Mouse (Mus musculus) lung, embryonic 15.5 days (tissue): Measurements from ENCODE around the gene Mnx1. TPM values are rescaled to one million over a fixed set of nuclear protein-coding genes. Genes with fewer than 3 reads are reported as not detected.

Source experiments
- ATAC-seq: fragments of 200-750 bp; cut with Nextera tagmentation; 2 replicates; pipeline ENCODE4 v1.8.0; 2017; ENCODE audit warnings: moderate number of reproducible peaks, borderline replicate concordance; ENCODE audit not compliant: low FRiP score, low TSS enrichment; ENCODE audit errors: extremely low read depth
- H3K27ac ChIP-seq: fragments of 300-500 bp; sonication (generic); 2 replicates; pipeline ENCODE4 v1.5.1; 2015; ENCODE audit warnings: moderate library complexity, mild to moderate bottlenecking, inconsistent platforms
- H3K27me3 ChIP-seq: fragments of 300-500 bp; sonication (generic); 2 replicates; pipeline ENCODE4 v1.6.1; 2015; ENCODE audit warnings: inconsistent platforms
- H3K36me3 ChIP-seq: fragments of 300-500 bp; sonication (generic); 2 replicates; pipeline ENCODE4 v1.6.1; 2015; ENCODE audit warnings: inconsistent platforms
- H3K4me1 ChIP-seq: fragments of 300-500 bp; sonication (generic); 2 replicates; pipeline ENCODE4 v1.6.1; 2015; ENCODE audit warnings: inconsistent platforms
- H3K4me2 ChIP-seq: fragments of 300-500 bp; sonication (generic); 2 replicates; pipeline ENCODE4 v1.6.1; 2015; ENCODE audit warnings: inconsistent platforms, mild to moderate bottlenecking, moderate library complexity
- H3K4me3 ChIP-seq: fragments of 300-500 bp; sonication (generic); 2 replicates; pipeline ENCODE4 v1.5.1; 2015; ENCODE audit warnings: mild to moderate bottlenecking, inconsistent platforms
- H3K9ac ChIP-seq: fragments of 300-500 bp; sonication (generic); 2 replicates; pipeline ENCODE4 v1.6.1; 2015; ENCODE audit warnings: inconsistent platforms
- H3K9me3 ChIP-seq: fragments of 300-500 bp; sonication (generic); 2 replicates; pipeline ENCODE4 v1.6.1; 2016; ENCODE audit warnings: inconsistent platforms
- WGBS: fragments of 180-500 bp; shearing (Covaris S2); methylation state at CpG from one replicate; pipeline ENCODE4 v1.1.7; 2015; 5-methylcytosine and 5-hydroxymethylcytosine counted together
- polyA plus RNA-seq: library from polyadenylated mRNA; unstranded; fragments of >200 nt; fragmentation: Nextera tagmentation; extraction: Ambion mirVana; gene quantifications from 2 replicates; pipeline ENCODE4 v1.2.1, GENCODE M21; 2015

Gene Mnx1
- 0.08 TPM in 1 of 2 replicates, not detected in the other for polyA plus RNA-seq

GRCm38 (mm10) chr5:29478208-29479197 lies at the start of gene Mnx1:
Mnx1 (minus strand) TSS chr5:29478470.
- Histone ChIP-seq H3K9me3 (no peaks in the 10 kb centered on the region), H3K4me2 (peak within 1 kb of the TSS; percentile 57), H3K27me3 (peaks cover 100% of the 10 kb centered on the region), H3K36me3 (no peaks in the 10 kb centered on the region), H3K27ac (no peak within 1 kb of the TSS), H3K4me1 (peaks cover 19% of the 10 kb centered on the region), H3K9ac (no peak within 1 kb of the TSS), H3K4me3 (peak within 1 kb of the TSS; percentile 35)
- under 1% methylated on average over 65 of the region's 65 CpGs for WGBS
- ATAC-seq = peak; percentile 49; the same call in 1 of the 2 replicates

DNA sequence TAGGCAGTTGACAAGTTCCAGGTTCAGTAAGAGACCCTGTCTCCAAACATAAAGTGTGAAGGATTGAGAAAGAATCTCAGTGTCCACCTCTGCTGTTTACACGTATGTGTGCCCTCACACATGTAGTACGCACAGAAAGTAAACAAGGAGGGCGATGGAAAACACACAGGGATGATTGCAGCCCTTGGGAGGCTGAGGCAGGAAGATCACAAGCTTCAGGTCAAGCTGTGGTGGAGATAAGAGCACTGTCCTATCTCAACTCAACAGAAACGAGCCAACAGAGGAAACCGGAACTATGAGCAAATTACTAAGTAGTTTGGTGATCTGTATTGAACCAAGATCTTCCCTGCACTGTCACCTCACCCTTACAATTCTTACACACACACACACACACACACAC lies 38.2 kb upstream of the Mnx1 start:
- Histone ChIP-seq H3K27me3 (no peaks in the 10 kb centered on the region), H3K9me3 (no peaks in the 10 kb centered on the region), H3K27ac (no peak overlapping the region), H3K4me2 (no peak overlapping the region), H3K4me1 (no peaks in the 10 kb centered on the region), H3K4me3 (no peak overlapping the region), H3K36me3 (no peaks in the 10 kb centered on the region), H3K9ac (no peak overlapping the region)
- 69% methylated on average over 5 of the region's 5 CpGs for WGBS
- no peak for ATAC-seq

GRCm38 (mm10) chr5:29515888-29516287 lies 37.6 kb upstream of the Mnx1 start:
- Histone ChIP-seq H3K36me3 (no peaks in the 10 kb centered on the region), H3K4me3 (no peak overlapping the region), H3K4me1 (no peaks in the 10 kb centered on the region), H3K9me3 (no peaks in the 10 kb centered on the region), H3K27ac (no peak overlapping the region), H3K27me3 (no peaks in the 10 kb centered on the region), H3K9ac (no peak overlapping the region), H3K4me2 (no peak overlapping the region)
- 76% methylated on average over 3 of the region's 3 CpGs for WGBS
- no peak for ATAC-seq

GRCm38 (mm10) chr5:29507013-29507412 lies 28.7 kb upstream of the Mnx1 start:
- H3K27me3 ChIP-seq = no peaks in the 10 kb centered on the region
- no peak overlapping the region for H3K4me3 ChIP-seq
- no peak overlapping the region for H3K4me2 ChIP-seq
- no peaks in the 10 kb centered on the region for H3K36me3 ChIP-seq
- H3K4me1 ChIP-seq = no peaks in the 10 kb centered on the region
- H3K27ac ChIP-seq = no peak overlapping the region
- no peaks in the 10 kb centered on the region for H3K9me3 ChIP-seq
- H3K9ac ChIP-seq = no peak overlapping the region
- no peak; the same call in 1 of the 2 replicates for ATAC-seq
- 52% methylated on average over 3 of the region's 3 CpGs for WGBS

DNA sequence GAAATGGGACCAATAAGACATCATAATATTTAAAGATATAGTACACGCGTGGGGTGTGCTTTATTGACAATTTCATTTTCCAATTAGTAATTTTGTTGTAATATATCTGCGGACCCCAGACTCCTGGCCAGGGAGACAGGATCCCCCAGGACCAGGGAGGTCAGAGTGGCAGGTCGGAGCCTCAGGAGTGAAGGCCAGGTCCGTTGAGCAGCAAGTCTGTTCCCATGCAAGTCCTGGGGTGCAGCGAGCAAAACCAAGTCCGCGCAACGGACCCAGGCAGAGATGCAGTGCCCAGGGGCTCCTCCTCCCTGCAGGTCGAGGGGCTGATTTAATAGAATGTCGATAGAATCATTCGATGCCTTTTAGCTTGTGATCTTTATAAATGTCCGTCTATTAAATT lies 9.1 kb upstream of the Mnx1 start:
- Histone ChIP-seq H3K4me3 (no peak overlapping the region), H3K27ac (no peak overlapping the region), H3K27me3 (peaks cover 85% of the 10 kb centered on the region), H3K9me3 (no peaks in the 10 kb centered on the region), H3K4me1 (no peaks in the 10 kb centered on the region), H3K9ac (no peak overlapping the region), H3K4me2 (no peak overlapping the region), H3K36me3 (no peaks in the 10 kb centered on the region)
- 25% methylated on average over 13 of the region's 13 CpGs for WGBS
- ATAC-seq = no peak

DNA sequence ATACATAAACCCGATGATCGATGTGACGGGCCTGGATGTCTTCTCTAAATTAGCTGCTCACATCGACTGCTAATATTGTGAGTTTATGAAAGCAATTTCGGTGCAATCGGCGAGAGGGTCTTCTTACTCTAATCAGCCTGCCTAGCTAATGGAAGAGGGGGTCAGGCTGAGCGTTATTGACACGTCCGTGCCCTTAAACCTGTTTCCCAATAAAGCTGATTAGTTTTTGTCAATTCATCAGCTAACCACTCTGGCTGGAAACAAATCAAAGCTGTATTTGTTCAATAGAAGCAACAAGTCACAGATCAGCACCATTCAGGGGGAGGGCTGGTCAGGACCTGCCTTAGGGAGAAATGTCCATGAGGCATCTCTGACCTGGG lies 7.7 kb upstream of the Mnx1 start:
- WGBS = 4% methylated on average over 10 of the region's 10 CpGs
- H3K4me3 ChIP-seq = no peak overlapping the region
- no peak overlapping the region for H3K4me2 ChIP-seq
- no peak for ATAC-seq
- no peak overlapping the region for H3K9ac ChIP-seq
- no peaks in the 10 kb centered on the region for H3K4me1 ChIP-seq
- no peak overlapping the region for H3K27ac ChIP-seq
- no peaks in the 10 kb centered on the region for H3K9me3 ChIP-seq
- H3K36me3 ChIP-seq = no peaks in the 10 kb centered on the region
- peaks cover 97% of the 10 kb centered on the region for H3K27me3 ChIP-seq

DNA sequence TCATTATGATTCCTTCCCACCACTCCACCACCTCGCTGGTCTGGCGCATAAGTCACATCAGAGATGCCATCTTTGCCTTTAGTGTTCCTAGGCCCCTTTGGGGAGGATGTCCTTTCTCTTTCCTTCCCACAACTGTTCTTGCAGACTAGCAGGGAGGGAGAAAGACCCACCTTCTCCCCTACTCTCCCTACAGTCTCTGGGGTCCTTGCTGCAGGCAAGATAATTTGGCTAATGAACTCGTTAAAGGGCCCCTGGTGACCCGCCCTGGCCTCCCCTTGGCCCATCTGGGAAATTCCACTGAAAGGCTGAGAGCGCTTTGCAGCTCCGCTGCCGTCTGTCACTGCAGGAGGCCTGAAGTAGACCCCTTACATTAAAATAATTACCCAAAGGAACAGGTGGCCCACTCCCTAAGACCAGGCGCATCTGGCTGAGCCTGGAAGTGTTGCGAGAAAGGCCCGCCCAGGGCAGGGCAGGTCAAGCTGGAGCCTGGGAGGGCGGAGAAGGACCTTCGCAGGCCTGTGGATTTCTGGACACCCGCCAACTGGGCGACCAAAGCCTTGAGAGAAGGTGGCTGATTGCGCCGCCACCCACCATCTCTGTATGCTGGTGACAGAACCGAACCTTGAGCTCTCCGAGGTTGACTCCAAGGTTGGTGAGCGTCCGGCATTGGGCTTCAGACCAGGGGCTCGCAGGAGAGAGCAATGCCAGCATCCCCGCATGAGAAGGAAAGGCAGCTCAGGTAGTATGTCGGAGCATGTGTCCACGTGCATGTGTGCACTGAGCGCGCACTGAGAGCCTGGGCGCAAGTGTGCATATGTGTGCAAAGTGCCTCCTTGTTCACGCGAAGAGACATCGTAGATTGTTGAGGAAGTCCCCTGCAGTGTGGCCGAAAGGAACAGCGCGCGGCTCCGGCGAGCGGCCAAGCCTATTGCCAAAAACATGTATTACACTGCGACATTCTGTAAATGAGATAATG lies 7.0 kb upstream of the Mnx1 start:
- ATAC-seq = peak; percentile 35; the same call in 1 of the 2 replicates
- H3K4me2 ChIP-seq = no peak overlapping the region
- WGBS = under 1% methylated on average over 38 of the region's 38 CpGs
- H3K4me1 ChIP-seq = no peaks in the 10 kb centered on the region
- H3K27ac ChIP-seq = no peak overlapping the region
- no peak overlapping the region for H3K9ac ChIP-seq
- H3K27me3 ChIP-seq = peaks cover 99% of the 10 kb centered on the region
- H3K9me3 ChIP-seq = no peaks in the 10 kb centered on the region
- H3K36me3 ChIP-seq = no peaks in the 10 kb centered on the region
- no peak overlapping the region for H3K4me3 ChIP-seq

DNA sequence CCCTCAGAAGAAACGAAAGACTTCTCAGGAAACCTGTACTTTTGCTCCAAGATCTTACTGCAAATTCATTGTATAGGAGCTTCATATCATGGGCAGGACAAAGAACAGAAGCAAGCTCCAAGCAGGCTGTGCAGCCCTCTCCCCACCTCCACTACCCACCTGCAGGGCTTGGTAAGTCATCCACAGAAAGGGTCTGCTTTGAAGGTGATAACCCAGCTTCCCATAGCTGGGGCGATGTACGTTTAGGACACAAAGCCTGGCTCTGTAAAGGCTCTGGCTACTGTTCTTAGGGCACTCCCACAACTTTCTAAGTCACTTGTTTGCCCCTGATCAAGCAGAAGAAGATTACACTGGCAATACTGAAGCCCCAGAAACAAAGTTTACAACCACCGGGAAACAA lies 5.5 kb upstream of the Mnx1 start:
- no peak for ATAC-seq
- H3K9ac ChIP-seq = no peak overlapping the region
- no peaks in the 10 kb centered on the region for H3K36me3 ChIP-seq
- H3K27ac ChIP-seq = no peak overlapping the region
- no peak overlapping the region for H3K4me2 ChIP-seq
- H3K4me3 ChIP-seq = no peak overlapping the region
- 6% methylated on average over 4 of the region's 4 CpGs for WGBS
- H3K9me3 ChIP-seq = no peaks in the 10 kb centered on the region
- H3K27me3 ChIP-seq = peaks cover 99% of the 10 kb centered on the region
- H3K4me1 ChIP-seq = peaks cover 3% of the 10 kb centered on the region; the same call in 1 of the 2 replicates

DNA sequence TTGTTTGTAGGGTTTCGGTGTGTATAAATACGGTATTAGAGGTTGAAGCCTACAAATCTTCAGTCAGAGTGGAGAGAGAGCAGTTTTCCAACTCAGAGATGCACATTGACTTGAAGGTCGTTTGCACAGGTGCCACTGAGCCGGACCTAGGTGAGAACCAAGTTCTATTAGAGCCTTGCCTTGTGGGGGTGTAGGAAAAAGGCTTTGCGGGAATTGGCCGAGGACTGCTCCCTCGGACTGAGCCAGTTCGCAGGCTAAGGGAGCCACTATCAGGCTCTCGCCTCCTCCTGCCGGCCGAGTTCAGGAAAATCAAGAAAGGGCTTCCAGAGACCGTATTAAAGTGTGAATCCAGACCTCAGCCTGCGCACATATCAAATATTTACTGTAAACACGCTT lies 926 bp upstream of the Mnx1 start:
- 2% methylated on average over 14 of the region's 14 CpGs for WGBS
- Histone ChIP-seq H3K27ac (no peak overlapping the region), H3K4me3 (peak overlapping the region; percentile 35; the same call in 1 of the 2 replicates), H3K36me3 (no peaks in the 10 kb centered on the region), H3K27me3 (peaks cover 100% of the 10 kb centered on the region), H3K9me3 (no peaks in the 10 kb centered on the region), H3K4me2 (peak overlapping the region; percentile 57; the same call in 1 of the 2 replicates), H3K4me1 (peaks cover 19% of the 10 kb centered on the region), H3K9ac (no peak overlapping the region)
- no peak for ATAC-seq

GRCm38 (mm10) chr5:29477474-29478207 lies 629 bp downstream of the Mnx1 start:
- Histone ChIP-seq H3K27me3 (peaks cover 100% of the 10 kb centered on the region), H3K36me3 (no peaks in the 10 kb centered on the region), H3K4me2 (peak overlapping the region; percentile 57), H3K9me3 (no peaks in the 10 kb centered on the region), H3K9ac (no peak overlapping the region), H3K4me3 (peak overlapping the region; percentile 35), H3K4me1 (peaks cover 19% of the 10 kb centered on the region), H3K27ac (no peak overlapping the region)
- 1% methylated on average over 55 of the region's 73 CpGs for WGBS
- peak; percentile 27; the same call in 1 of the 2 replicates for ATAC-seq

GRCm38 (mm10) chr5:29476021-29476420 lies 2.2 kb downstream of the Mnx1 start:
- Histone ChIP-seq H3K4me2 (no peak overlapping the region), H3K4me1 (peaks cover 19% of the 10 kb centered on the region), H3K36me3 (no peaks in the 10 kb centered on the region), H3K9ac (no peak overlapping the region), H3K4me3 (no peak overlapping the region), H3K27me3 (peaks cover 100% of the 10 kb centered on the region), H3K9me3 (no peaks in the 10 kb centered on the region), H3K27ac (no peak overlapping the region)
- no peak for ATAC-seq
- 0% methylated on average over 1 of the region's 1 CpGs for WGBS
